Mouse (Mus musculus): ENCODE results near the gene Tec. TPM values are rescaled to one million over a fixed set of nuclear protein-coding genes. Genes with fewer than 3 reads are reported as not detected.
"Not testable (repeated sequence)": the region's sequence is repeated elsewhere in the genome, so short reads cannot be mapped to it uniquely, and the experiment has no call there.

The Tec gene
- total RNA-seq, 4 experiments from 2014 or later, result 13.2 to 14.5 (median 13.5) TPM

DNA sequence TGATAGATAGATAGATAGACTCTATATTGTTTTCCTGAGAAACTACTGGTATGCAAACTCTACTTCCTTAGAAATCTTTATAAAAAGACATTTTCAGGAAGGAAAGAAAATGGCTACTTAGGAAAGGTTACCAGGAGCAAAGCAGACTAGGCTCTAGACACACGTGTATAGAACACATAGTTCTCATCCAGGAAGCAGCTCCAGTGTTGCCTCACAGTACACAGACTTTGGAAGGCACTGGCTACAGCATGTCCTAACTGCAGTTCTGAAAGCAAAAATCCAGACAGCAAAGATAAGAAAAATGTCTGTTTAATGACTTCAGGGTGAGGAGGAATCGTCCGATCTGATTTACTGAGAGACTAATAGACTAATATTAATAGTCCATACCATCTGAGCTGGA lies 41.8 kb downstream of the Tec start:
- DNase-seq (ENCODE audit: low spot score), result no peak

- no peak for DNase-seq (ENCODE audit: low spot score)
Observed at GRCm38 (mm10) chr5:72820651-72821050, 47.6 kb downstream of the Tec start.

DNA sequence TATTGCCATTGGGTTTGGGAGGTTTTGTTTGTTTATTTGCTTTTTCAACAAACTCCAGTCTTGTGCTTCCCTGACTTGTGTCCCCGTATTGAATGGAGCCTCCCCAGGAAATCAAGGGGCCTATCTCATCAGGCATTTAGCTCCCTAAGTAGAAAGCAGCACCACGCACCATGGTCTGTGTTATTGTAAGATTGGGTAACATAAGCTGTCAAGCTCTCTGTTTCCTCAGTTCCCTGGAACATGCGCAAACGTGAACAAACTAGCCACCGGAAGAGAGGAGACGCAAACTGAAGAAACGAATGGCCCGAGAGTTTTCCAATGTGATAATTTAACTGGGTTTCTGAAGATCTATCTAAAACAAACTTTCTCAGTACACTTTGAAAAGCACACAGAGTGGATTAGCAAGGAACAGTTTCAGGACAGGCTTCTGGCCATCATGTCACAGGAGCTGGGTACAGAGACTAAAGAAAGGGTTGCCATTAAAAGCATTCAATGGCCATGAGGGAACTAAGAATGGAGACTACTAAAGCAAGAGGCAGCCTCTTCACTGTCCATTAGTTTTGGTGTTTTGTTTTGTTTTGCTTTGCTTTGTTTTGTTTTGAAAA lies 48.1 kb downstream of the Tec start:
- DNase-seq (ENCODE audit: low spot score), result no peak

GRCm38 (mm10) chr5:72818513-72819180 lies 49.6 kb downstream of the Tec start:
- DNase-seq (ENCODE audit: low spot score), result no peak

DNA sequence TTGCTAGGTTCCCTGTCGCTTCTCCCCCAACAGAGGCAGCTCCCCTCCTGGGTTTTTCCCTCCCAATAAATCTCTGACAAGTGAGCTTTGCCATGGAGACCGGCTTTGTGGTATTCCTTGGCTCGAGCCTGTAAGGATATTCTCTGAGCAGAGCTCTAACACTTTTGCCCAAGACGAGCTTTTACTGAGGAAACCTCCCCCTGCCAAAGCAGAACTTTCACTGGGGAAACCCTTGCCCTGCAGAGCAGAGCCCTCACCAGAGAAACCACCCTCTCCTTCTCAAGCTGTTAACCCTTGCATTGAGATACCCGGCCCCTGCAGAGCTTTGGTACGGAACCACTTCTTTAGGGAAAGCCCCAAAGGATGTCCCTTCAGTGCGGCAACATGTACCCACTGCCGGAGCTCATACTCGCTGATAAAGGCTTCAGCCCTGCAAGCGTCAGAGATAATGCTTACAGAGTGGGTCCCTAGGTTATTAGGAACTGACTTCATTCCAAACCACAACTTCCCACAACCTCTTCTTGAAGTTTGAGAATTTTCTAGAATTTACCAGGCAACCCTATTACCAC lies 50.7 kb downstream of the Tec start:
- peak; percentile 15 for DNase-seq (ENCODE audit: low spot score)

GRCm38 (mm10) chr5:72816960-72817359 lies 51.3 kb downstream of the Tec start:
- not testable (repeated sequence) for DNase-seq (ENCODE audit: low spot score)

GRCm38 (mm10) chr5:72816491-72816890 lies 51.8 kb downstream of the Tec start:
- no peak for DNase-seq (ENCODE audit: low spot score)

DNA sequence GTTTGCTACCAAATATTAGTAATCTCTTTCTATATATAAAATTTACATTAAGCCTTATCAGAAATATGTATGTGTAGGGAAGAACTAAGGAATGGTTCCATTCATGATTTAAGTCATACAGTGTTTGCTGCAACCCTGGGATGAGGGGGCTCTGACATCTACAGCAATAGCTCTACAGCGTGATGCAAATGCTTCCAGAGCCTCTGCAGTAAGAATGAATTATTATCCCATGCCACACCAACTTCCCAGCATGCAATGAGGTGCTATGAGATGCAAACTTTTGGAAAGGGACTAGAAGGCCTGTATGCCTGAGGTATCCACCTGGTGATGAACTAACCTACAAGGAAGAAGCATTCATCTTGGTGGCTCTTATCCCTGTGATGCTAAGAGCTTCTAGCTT lies 52.2 kb downstream of the Tec start:
- DNase-seq (ENCODE audit: low spot score), result no peak

DNA sequence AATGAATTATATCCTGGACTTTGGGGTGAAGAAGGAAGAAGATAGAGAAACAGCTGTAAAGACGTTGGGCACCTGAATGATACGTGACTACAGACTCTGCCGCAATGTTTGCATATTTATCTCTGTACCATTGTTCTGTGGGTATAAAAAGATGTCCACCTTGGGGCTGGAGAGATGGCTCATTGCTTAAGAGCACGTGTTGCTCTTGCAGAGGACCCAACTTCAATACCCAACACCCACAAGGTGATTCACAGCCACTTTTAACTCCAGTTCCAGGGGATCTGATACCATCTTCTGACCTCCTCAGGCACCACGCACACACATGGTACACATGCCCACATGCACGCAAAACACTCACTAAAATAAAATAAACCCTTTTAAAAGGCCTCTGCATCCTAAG lies 52.9 kb downstream of the Tec start:
- DNase-seq (ENCODE audit: low spot score), result no peak

DNA sequence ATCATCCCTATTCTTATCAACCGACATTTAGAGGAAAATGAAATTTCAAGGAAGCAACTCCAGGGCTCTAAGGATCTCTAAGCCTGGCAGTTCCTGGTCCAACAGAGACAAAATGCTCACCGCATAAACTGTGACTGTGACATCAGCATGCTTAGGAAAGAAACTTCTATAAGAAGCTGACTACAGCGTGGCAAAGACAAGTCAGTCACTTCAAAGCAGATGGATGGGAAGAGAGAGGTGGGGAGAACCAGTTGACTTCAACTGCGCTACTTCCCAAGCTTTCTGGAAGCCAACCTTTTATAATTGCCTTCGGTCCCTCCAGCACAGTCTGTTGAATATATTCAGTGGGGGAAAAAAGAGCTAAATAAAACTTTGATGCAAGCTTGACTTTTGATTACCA lies 54.2 kb downstream of the Tec start:
- no peak for DNase-seq (ENCODE audit: low spot score)

DNA sequence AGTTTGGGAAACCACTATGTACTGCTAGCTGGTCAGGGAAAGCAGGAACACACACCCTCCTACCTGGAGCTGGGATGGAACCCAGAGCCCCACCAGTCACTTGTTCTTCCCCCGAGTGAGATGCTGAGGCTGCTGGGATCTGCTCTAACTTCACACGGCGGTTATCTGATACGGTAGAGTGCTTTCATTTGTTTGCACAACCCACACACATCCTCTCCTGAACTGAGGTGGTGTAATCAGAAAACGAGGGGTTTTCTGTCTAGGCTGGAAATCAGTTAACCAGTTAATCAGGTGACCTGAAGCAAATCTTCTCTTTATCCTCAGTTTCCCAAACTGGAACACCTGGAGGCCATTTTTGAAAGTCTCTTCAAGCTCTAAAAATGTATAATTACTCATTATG lies 55.4 kb downstream of the Tec start:
- no peak for DNase-seq (ENCODE audit: low spot score)

DNA sequence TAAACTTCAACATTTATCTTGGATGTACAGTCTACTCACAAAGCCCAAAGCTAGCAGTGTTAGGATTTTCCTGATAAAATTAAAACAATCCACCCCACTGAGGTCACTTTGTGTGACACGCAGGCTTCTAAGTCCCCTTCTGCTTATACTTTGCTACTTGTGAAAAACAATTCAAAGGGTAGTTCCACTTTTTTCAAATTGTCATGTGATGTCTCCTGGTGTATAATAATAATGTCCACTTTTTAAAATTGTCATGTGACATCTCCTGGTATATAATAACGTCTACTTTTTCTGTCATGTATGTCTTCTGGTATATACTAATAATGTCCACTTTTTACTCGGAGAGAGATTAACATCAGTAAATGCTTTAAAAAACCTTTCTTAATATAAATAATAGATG lies 56.0 kb downstream of the Tec start:
- no peak for DNase-seq (ENCODE audit: low spot score)

- DNase-seq (ENCODE audit: low spot score), result no peak
Observed at GRCm38 (mm10) chr5:72811397-72811796, 56.9 kb downstream of the Tec start.

GRCm38 (mm10) chr5:72810990-72811389 lies 57.3 kb downstream of the Tec start:
- DNase-seq (ENCODE audit: low spot score), result no peak

DNA sequence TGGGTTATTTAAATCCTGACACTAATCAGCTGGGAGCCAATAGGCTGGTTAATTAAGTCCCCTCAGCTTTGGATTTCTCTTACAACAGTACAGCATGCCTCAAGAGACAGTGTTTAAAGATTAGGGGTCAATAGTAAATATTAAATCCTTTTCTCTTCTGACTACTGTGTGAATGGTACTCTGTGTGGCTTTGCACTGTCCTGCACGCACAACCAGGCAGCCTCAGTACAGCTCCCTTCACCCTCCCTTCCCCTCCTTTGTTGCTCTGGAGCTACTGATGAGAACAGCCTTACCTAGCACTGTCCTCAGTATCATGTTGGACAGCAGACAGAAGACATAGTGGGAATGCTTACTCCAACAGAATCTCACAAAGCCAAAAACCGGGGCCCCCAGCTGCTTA lies 58.8 kb downstream of the Tec start:
- DNase-seq (ENCODE audit: low spot score), result no peak

- DNase-seq (ENCODE audit: low spot score), result no peak
Observed at GRCm38 (mm10) chr5:72808456-72809111, 59.7 kb downstream of the Tec start.

DNA sequence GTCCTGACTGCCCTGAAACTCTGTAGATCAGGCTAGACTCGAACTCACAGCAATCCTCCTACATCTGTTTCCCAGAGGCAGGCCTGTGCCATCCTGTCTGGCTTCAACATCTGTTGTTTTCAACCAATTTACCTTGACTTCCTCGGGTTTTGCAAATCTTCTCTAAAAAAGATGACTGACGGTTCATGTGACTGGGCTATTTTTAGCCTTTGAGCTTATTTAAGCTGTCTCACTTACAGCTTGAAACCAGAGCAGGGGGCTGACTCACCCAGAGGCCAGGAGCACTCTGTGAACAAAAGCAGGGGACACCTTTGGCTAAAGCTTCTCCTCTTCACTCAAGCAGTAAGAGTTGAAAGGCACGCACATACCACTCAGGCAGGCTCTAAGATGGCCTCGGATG lies 65.4 kb downstream of the Tec start:
- peak; percentile 42 for DNase-seq (ENCODE audit: low spot score)

DNA sequence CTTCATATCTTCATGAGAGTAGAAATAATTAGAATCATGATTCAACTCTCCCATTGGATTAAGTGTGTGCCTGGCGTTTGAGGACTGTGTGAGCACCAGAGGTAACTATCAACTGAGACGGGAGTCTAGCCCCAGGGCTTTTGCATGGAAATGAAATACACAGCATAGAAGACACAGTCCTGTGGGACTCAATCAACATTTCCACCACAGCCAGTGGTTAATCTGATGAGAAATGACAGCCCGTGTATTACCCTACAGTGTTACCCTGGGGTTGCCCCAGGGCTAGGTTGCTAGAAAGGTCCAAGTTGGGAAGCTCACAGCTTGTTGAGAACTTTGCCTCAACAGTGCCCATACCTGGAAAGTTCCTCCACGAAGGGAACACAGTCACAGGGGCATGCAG lies 69.7 kb downstream of the Tec start:
- DNase-seq (ENCODE audit: low spot score), result no peak

DNA sequence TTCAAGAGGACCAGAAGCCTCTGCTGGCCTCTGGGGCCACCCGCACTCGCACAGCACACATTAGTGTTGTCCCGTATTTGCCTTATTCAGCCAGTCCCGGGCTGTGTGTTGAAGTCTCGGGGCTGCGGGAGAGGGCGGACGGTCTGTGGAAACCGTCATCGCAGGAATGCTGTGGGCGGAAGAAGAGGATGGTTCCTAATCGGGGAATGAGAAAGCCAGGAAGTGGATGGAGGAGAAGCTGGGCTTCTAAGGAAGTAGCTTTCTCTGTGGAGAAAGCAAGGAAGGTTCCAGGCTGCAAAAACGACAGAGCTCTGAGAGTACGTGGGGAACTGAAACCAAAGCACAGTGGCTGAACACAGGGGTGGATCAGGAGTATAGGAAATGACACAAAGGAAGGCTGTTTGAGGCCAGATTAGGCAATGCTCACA lies 72.1 kb downstream of the Tec start:
- DNase-seq (ENCODE audit: low spot score), result peak; percentile 46

DNA sequence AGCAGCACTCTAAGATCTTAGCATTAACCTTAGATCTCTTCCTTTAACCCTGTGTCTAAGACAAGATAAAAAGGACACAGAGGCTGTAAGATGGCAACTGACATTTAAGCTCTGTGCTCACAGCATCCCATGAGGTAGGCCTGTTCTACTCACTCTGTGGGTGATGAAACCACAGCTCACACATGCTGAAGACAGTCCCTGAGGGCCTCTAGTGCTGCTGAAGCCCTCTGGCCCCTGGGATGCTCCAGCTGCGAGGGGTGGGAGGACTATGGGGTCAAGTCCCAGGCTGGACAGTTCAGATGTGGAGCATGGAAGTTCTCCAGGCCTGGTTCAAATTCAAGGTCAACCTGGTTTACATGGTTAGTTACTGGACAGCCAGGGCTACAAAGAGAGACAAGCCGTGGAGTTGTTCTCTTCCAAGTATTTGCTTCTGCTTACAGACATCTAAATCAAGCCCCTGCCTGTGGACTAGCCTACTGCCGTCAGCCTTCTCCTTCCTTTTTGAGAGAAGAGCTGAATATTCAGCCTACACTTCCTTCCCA lies 74.9 kb downstream of the Tec start:
- no peak for DNase-seq (ENCODE audit: low spot score)

DNA sequence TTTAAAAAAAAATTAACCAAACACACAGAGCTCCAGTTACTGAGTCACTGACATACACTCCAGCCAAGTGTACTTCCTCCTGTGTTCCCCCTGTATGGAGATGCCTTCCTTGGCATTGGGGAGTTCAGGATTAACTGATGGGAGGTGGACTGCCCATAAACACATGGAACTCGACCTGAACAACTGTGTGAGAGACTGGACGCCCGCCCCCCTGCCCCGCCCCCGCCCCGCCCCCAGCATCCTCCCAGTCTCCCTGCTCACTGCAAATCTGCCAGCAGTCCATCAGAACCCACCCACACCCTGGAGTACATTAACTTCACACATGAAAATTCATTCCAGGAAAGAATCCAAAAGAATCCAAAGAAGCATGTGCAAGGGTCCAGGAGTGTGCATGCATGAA lies 76.5 kb downstream of the Tec start:
- no peak for DNase-seq (ENCODE audit: low spot score)

DNA sequence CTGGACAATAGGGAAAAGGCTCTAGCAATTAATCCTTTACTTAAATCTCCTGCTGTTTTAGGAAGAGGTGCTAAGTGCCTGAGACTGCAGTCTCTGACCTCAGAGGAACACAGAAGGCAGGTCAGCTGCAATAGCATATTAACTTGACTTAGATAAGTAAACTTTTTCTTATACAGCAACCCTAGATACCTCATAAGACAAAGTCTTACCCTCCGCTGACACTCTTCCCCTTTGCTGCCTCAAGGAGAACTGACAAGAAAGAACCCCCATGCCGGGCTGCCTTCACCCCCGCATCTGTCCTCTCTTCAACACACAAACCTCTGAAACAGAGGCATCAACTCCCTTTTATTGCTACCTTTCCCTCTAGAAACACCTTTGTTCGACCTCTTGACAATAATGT lies 76.9 kb downstream of the Tec start:
- DNase-seq (ENCODE audit: low spot score), result no peak

- DNase-seq (ENCODE audit: low spot score), result no peak
Observed at GRCm38 (mm10) chr5:72785451-72785850, 82.8 kb downstream of the Tec start.

All from heart, adult 8-10 months (tissue).